Mouse (Mus musculus) liver, adult (tissue): ENCODE results near the gene Cdpf1.

Experiments
- GATA4 ChIP-seq: IDR thresholded peaks from 2 replicates; pipeline ENCODE4 v1.6.1; 2014; ENCODE audit warnings: mild to moderate bottlenecking, low read length; ENCODE audit not compliant: insufficient replicate concordance

The Cdpf1 gene

GRCm38 (mm10) chr15:85787482-85787881, 24.0 kb downstream of the Cdpf1 start:
- TF ChIP-seq GATA4, result no peak

GRCm38 (mm10) chr15:85786711-85787110, 24.8 kb downstream of the Cdpf1 start:
- TF ChIP-seq GATA4, result no peak

GRCm38 (mm10) chr15:85784341-85784740, 27.2 kb downstream of the Cdpf1 start:
- TF ChIP-seq GATA4, result no peak

GRCm38 (mm10) chr15:85783146-85783545, 28.4 kb downstream of the Cdpf1 start:
- no peak for TF ChIP-seq GATA4

GRCm38 (mm10) chr15:85776771-85777170, 34.7 kb downstream of the Cdpf1 start:
- no peak for TF ChIP-seq GATA4

- no peak for TF ChIP-seq GATA4
These were observed 35.3 kb downstream of the Cdpf1 start for GRCm38 (mm10) chr15:85776241-85776640.

GRCm38 (mm10) chr15:85775001-85775400, 36.5 kb downstream of the Cdpf1 start:
- TF ChIP-seq GATA4, result no peak

- peak; percentile 100 for TF ChIP-seq GATA4
These were observed 37.1 kb downstream of the Cdpf1 start for GRCm38 (mm10) chr15:85774419-85774818.

GRCm38 (mm10) chr15:85772146-85772740, 39.3 kb downstream of the Cdpf1 start:
- TF ChIP-seq GATA4, result no peak

GRCm38 (mm10) chr15:85771306-85772121, 40.0 kb downstream of the Cdpf1 start:
- TF ChIP-seq GATA4, result no peak

GRCm38 (mm10) chr15:85768991-85769390, 42.5 kb downstream of the Cdpf1 start:
- TF ChIP-seq GATA4, result peak; percentile 45; the same call in 1 of the 2 replicates

GRCm38 (mm10) chr15:85766677-85767076, 44.8 kb downstream of the Cdpf1 start:
- no peak for TF ChIP-seq GATA4

- TF ChIP-seq GATA4, result no peak
These were observed 46.5 kb downstream of the Cdpf1 start for GRCm38 (mm10) chr15:85765022-85765421.

GRCm38 (mm10) chr15:85762761-85763160, 48.7 kb downstream of the Cdpf1 start:
- TF ChIP-seq GATA4, result no peak

- no peak for TF ChIP-seq GATA4
These were observed 53.7 kb downstream of the Cdpf1 start for GRCm38 (mm10) chr15:85757768-85758167.
